Mouse (Mus musculus): ENCODE data around the gene Kcne1l.

Kcne1l gene

GRCm38 (mm10) chrX:142305869-142306581, at the start of gene Kcne1l:
Gene Kcne1l, minus strand, starts transcription at chrX:142306294.
- DNase-seq (ENCODE audit: inconsistent age in 2 of 2, low spot score in 1 of 2) = no peak

DNA sequence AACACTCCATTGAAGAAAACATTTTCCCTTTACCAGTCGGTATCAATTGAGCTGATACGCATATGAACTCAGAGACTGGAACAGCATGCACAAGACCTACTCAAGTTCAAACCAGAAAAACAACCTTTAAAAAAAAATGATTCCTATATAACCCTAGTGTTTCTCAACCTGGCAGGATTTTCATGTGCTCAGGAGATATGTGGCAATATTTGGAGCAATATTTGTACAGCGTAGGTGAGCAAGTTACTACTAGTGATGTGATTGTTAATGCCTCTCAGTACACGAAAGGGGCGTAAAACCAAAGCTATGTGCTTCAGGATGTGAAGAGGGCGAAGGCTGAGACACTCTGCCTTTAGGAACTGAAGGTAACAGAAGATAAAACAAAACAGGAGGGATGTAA, 30.1 kb upstream of the Kcne1l start:
- no peak for DNase-seq (ENCODE audit: inconsistent age in 2 of 2, low spot score in 1 of 2)

GRCm38 (mm10) chrX:142335502-142335901, 29.4 kb upstream of the Kcne1l start:
- no peak for DNase-seq (ENCODE audit: inconsistent age in 2 of 2, low spot score in 1 of 2)

- no peak for DNase-seq (ENCODE audit: inconsistent age in 2 of 2, low spot score in 1 of 2)
Observed at GRCm38 (mm10) chrX:142325760-142326159, 19.7 kb upstream of the Kcne1l start.

DNA sequence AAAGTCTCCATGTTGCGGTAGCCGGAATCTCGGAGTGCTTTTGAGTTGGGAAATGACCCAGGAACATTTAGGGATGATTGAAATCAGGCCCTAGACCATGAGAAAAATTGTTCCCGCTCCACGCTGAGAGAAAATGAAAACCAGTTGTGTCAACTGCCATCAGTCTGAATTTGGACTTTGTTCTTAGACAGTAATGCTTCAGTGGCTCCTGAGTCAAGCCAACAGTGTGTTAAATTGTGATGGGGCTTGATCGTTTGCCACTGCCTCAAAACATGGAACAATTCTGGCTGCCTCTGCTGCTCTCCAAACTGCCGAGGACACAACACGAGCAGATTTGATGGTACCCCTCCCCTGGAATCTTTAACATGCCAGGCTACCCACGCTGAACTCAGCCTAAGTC, 10.0 kb upstream of the Kcne1l start:
- DNase-seq (ENCODE audit: inconsistent age in 2 of 2, low spot score in 1 of 2) = no peak

DNA sequence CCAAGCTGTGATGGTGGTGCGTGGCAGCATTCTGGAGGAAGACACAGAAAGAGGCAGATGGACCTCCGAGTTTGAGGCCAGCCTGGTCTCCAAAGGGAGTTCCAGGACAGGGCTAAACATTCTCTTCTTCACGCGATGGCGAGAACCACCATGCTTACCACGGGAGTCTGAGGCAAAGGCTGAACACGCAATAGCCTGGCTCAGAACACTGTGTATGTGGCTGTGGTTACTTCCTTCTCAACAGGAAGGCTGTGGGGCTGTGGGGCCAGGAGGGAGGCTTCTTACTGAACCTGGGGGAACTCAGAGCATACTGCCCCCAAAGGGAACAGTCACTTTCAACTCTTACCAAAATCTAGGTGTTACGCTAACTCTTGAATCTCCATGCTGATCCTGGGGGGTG, 9.2 kb upstream of the Kcne1l start:
- no peak for DNase-seq (ENCODE audit: inconsistent age in 2 of 2, low spot score in 1 of 2)

DNA sequence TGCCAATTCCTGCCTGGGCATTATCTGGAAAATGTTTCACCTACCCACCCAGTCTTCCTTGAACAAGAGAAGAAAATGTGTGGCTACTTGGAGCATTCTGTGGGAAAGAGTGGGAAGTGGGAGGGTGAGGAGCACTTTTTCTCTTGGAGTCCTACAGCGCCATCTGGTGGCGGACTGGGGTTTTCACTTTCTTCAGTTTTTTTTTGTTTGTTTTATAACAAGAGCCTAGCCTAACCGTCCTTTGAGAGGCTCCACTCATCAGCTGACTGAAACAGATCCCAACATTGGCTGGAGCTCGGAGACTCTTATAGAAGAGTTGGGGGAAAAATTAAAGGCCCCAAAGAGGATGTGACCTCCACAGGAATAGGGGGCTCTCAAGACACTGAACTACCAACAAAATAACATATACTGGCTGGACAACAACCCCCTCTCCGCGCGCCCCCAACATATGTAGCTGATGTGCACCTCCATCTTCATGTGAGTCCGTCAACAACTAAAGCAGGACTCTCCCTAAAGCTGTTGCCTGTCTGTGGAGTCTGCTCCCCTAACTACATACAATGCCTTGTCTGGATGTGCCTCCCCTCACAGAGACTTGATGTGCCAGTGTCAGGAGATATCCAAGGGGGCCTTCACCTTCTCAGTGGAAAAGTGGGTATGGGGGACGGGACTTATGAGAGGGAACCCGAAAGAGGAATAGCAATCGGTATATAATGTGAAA, 8.4 kb upstream of the Kcne1l start:
- peak; percentile 62 to 87 for DNase-seq (ENCODE audit: inconsistent age in 2 of 2, low spot score in 1 of 2)

- DNase-seq (ENCODE audit: inconsistent age in 2 of 2, low spot score in 1 of 2) = peak in 1 of 2 experiments; percentile 55
Observed at GRCm38 (mm10) chrX:142310431-142310830, 4.3 kb upstream of the Kcne1l start.

GRCm38 (mm10) chrX:142305010-142305868, 855 bp downstream of the Kcne1l start:
- DNase-seq (ENCODE audit: inconsistent age in 2 of 2, low spot score in 1 of 2) = no peak

- DNase-seq (ENCODE audit: inconsistent age in 2 of 2, low spot score in 1 of 2) = no peak
Observed at GRCm38 (mm10) chrX:142304592-142304991, 1.5 kb downstream of the Kcne1l start.

DNA sequence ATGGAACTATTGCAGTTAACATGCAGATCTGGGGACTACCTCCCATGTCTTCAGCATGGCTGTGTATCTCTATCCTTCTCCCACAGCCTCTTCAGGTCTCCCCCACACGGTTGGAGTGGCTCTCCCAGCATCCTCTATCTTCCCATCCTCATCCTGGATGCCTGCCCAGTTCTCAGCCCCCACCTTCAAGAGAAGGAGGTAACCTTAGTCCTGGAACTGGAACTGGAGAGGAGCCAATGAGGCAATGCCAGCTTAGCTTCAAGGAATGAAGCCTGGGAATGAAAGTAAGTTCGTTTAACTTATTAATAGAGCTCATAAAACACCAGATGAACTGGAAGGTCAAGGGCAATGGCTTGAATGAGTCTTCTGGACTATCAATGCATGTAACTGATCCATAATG, 2.6 kb downstream of the Kcne1l start:
- no peak for DNase-seq (ENCODE audit: inconsistent age in 2 of 2, low spot score in 1 of 2)

GRCm38 (mm10) chrX:142285905-142286304, 20.2 kb downstream of the Kcne1l start:
- no peak for DNase-seq (ENCODE audit: inconsistent age in 2 of 2, low spot score in 1 of 2)

DNA sequence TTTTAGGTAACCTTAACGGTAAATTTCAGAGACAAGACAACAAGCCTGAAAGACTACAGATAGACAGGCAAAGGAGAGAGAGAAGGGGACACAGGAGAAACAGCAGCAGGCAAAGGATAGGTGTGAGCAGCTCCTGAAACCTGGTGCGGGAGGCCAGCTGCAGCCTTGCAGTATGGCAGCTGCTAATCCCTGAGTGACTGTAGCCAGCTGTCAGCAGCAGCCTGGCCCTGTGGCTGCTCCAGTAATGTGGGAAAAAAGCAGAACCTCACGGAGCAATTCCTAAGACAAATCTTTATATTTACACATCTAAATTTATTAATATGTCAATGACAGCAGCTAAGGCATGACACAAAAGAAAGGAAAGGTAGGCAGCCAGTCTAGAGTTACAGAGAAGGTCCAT, 29.5 kb downstream of the Kcne1l start:
- DNase-seq (ENCODE audit: inconsistent age in 2 of 2, low spot score in 1 of 2) = no peak

DNA sequence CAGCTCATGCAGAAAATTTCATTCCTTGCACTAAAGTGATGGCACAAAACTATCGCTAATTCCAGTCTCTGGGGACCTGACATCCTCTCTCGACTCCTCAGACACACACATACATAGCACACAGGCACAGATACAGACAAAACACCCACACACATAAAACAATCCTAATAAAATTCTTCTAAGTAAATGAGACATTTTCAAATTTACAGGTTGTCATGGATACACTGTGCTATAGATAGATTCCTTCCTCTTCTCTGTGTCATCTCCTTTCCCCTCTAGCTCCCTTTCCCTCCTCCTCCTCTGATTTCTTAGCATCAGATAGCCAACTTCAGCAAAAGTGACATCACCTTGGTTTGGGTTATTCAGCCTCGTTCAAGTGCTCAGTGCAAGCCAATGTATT, 30.1 kb downstream of the Kcne1l start:
- no peak for DNase-seq (ENCODE audit: inconsistent age in 2 of 2, low spot score in 1 of 2)
